Mouse (Mus musculus): ENCODE results near the gene Casc3. TPM values are rescaled to one million over a fixed set of nuclear protein-coding genes. Genes with fewer than 3 reads are reported as not detected.

The Casc3 gene
- polyA plus RNA-seq, 1 experiment from 2014 or later = 34.5 TPM

GRCm38 (mm10) chr11:98776052-98776764, 28.5 kb upstream of the Casc3 start:
- peak overlapping the region; percentile 39 for H3K9ac ChIP-seq (ENCODE audit: low read length)
- H3K27me3 ChIP-seq (replicated peaks; ENCODE audit: control insufficient read depth, insufficient read depth, low read length) = no peaks in the 10 kb centered on the region
- peak overlapping the region; percentile 84 for H3K4me2 ChIP-seq (ENCODE audit: low read length)
- ATAC-seq (replicated peaks; ENCODE audit: low FRiP score, low TSS enrichment, low read depth) (no peak), DNase-seq (ENCODE audit: low spot score) (no peak)
- no peaks in the 10 kb centered on the region for H3K36me3 ChIP-seq (ENCODE audit: control insufficient read depth, insufficient read depth, low read length)
- peaks cover 50% of the 10 kb centered on the region for H3K4me1 ChIP-seq (replicated peaks; ENCODE audit: control insufficient read depth, insufficient read depth, low read length)
- H3K4me3 ChIP-seq (ENCODE audit: low read depth, low read length) = peak overlapping the region; percentile 35
- no peaks in the 10 kb centered on the region for H3K9me3 ChIP-seq (ENCODE audit: control insufficient read depth, low read length)
- WGBS = 35% methylated on average over 12 of the region's 12 CpGs
- peak overlapping the region; percentile 93 for H3K27ac ChIP-seq (ENCODE audit: low read depth)

DNA sequence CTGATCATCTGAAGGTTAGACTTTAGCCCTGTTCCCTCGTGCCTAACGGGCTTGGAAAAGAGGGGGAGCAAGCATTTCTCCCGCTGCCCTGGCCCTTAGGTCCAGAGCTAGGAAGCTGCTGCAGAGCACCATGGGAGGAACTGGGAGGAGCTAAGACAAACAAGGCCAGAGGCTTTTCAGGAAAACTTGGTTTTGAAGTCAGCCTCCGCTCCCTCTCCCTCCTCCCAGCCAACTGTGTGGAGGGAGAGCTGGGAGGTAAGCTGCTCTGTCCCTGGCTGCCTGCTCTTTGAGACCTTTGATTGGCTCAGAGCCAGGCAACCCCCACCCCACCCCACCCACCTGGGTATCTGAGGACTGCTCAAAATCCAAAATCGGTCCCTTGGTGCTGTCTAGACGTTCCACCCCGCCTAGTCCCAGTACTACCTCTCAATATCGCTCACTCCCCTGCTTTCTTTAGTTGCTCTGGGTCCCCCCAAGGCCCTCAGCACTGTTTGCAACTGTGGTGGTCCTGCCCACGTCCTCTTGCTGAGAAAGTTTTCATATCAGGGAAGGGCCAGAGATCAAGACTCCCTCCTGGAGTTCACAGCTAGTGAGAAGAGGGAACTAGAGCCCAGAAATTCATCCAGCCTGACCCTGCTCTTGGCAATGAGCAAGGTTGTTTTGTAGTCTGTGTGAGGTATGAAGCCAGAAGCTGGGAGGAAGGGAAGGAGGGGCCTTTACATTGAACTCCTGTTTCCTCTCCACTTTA, 27.7 kb upstream of the Casc3 start:
- ATAC-seq (replicated peaks; ENCODE audit: low FRiP score, low TSS enrichment, low read depth) = no peak
- Histone ChIP-seq H3K27ac (ENCODE audit: low read depth) (peak overlapping the region; percentile 93), H3K36me3 (ENCODE audit: control insufficient read depth, insufficient read depth, low read length) (no peaks in the 10 kb centered on the region), H3K27me3 (replicated peaks; ENCODE audit: control insufficient read depth, insufficient read depth, low read length) (no peaks in the 10 kb centered on the region), H3K4me2 (ENCODE audit: low read length) (peak overlapping the region; percentile 84), H3K4me1 (replicated peaks; ENCODE audit: control insufficient read depth, insufficient read depth, low read length) (peaks cover 58% of the 10 kb centered on the region), H3K9ac (ENCODE audit: low read length) (peak overlapping the region; percentile 37), H3K4me3 (ENCODE audit: low read depth, low read length) (no peak overlapping the region; the same call in 1 of the 2 replicates), H3K9me3 (ENCODE audit: control insufficient read depth, low read length) (no peaks in the 10 kb centered on the region)
- no peak for DNase-seq (ENCODE audit: low spot score)
- 8% methylated on average over 9 of the region's 9 CpGs for WGBS

- no peak overlapping the region for H3K4me3 ChIP-seq (ENCODE audit: low read depth, low read length)
- no peaks in the 10 kb centered on the region for H3K9me3 ChIP-seq (ENCODE audit: control insufficient read depth, low read length)
- DNase-seq (ENCODE audit: low spot score) (no peak), ATAC-seq (replicated peaks; ENCODE audit: low FRiP score, low TSS enrichment, low read depth) (no peak)
- H3K27me3 ChIP-seq (replicated peaks; ENCODE audit: control insufficient read depth, insufficient read depth, low read length) = no peaks in the 10 kb centered on the region
- no peak overlapping the region for H3K9ac ChIP-seq (ENCODE audit: low read length)
- H3K36me3 ChIP-seq (ENCODE audit: control insufficient read depth, insufficient read depth, low read length) = no peaks in the 10 kb centered on the region
- H3K4me2 ChIP-seq (ENCODE audit: low read length) = no peak overlapping the region
- H3K27ac ChIP-seq (ENCODE audit: low read depth) = peak overlapping the region; percentile 93; the same call in 1 of the 2 replicates
- H3K4me1 ChIP-seq (replicated peaks; ENCODE audit: control insufficient read depth, insufficient read depth, low read length) = peaks cover 61% of the 10 kb centered on the region
Measured at GRCm38 (mm10) chr11:98777888-98778287, 26.8 kb upstream of the Casc3 start.

DNA sequence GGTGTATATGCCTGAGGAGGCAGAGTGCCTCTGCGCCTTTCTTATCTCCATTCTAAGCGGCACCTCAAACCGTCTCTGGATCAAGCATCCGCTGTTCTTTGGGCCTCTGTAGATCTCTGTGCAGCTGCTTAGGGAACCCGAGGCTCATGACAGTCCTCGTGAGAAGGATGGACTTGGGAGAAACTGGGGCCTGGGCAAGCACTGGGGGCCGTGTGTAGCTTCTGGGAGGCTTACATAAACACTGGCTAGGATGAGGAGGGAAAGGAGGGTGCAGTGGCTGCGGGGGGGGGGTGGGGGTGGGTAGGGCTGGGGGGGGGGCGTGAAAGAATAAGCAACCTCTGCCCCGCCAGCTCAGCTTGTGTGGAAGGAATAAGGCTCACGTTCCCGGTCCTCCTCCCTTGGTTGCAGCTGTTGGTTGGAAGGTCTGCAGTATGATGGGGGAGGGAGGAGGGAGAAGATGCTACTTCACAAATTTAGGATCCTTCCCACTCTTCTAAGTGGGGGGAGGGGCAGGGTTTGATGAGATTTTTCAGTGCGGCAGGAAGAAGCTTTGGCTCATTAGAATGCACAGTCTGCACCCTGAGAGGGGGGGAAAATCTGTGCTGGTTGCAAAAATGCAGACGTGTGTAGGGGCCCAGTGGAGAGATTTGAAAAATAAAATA, 22.7 kb upstream of the Casc3 start:
- H3K36me3 ChIP-seq (ENCODE audit: control insufficient read depth, insufficient read depth, low read length) = no peaks in the 10 kb centered on the region
- ATAC-seq (replicated peaks; ENCODE audit: low FRiP score, low TSS enrichment, low read depth) (no peak), DNase-seq (ENCODE audit: low spot score) (no peak)
- 19% methylated on average over 13 of the region's 14 CpGs for WGBS
- H3K27ac ChIP-seq (ENCODE audit: low read depth) = peak overlapping the region; percentile 95
- H3K27me3 ChIP-seq (replicated peaks; ENCODE audit: control insufficient read depth, insufficient read depth, low read length) = no peaks in the 10 kb centered on the region
- H3K9me3 ChIP-seq (ENCODE audit: control insufficient read depth, low read length) = no peaks in the 10 kb centered on the region
- no peak overlapping the region for H3K4me3 ChIP-seq (ENCODE audit: low read depth, low read length)
- peaks cover 63% of the 10 kb centered on the region for H3K4me1 ChIP-seq (replicated peaks; ENCODE audit: control insufficient read depth, insufficient read depth, low read length)
- 0 out of 2 replicates have a peak overlapping the region, but pooled peaks have one; percentile 10 for H3K9ac ChIP-seq (ENCODE audit: low read length)
- peak overlapping the region; percentile 49 for H3K4me2 ChIP-seq (ENCODE audit: low read length)

DNA sequence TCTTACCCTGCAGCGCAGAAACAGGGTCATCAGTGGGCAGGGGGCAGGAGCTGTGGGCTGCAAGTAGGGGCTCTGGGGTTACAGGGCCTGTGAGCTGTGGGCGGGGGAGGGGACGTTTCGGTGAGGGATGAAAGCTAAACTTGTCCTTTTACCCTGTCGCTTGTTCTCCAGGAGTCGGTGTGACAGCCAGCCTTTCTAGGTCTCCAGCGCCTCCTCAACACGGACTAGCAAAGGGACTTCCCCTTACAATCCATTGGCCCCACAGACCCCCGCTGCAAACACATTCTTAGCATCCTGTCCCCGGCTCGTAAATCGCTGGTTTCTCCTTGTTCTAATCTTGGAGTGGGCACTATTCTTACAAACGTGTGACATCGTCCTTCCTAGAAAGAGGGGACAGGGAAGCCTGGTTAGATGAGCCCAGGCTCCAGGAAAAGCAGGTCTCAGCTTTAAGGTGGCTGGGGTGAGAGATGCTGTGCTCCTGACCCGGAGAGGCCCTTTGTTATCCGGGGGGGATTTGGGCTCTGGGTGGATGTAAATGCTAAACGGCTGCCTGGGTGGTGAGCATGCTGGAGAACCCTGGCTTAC, 22.0 kb upstream of the Casc3 start:
- 7% methylated on average over 17 of the region's 17 CpGs for WGBS

GRCm38 (mm10) chr11:98783236-98783696, 21.4 kb upstream of the Casc3 start:
- H3K4me1 ChIP-seq (replicated peaks; ENCODE audit: control insufficient read depth, insufficient read depth, low read length) = peaks cover 57% of the 10 kb centered on the region
- 1% methylated on average over 20 of the region's 20 CpGs for WGBS

More for the DNA sequence above, 22.0 kb upstream of the Casc3 start:
- Histone ChIP-seq H3K9ac (ENCODE audit: low read length) (peak overlapping the region; percentile 48), H3K4me3 (ENCODE audit: low read depth, low read length) (no peak overlapping the region), H3K9me3 (ENCODE audit: control insufficient read depth, low read length) (no peaks in the 10 kb centered on the region), H3K27me3 (replicated peaks; ENCODE audit: control insufficient read depth, insufficient read depth, low read length) (no peaks in the 10 kb centered on the region), H3K4me1 (replicated peaks; ENCODE audit: control insufficient read depth, insufficient read depth, low read length) (peaks cover 61% of the 10 kb centered on the region), H3K4me2 (ENCODE audit: low read length) (peak overlapping the region; percentile 49), H3K27ac (ENCODE audit: low read depth) (peak overlapping the region; percentile 95), H3K36me3 (ENCODE audit: control insufficient read depth, insufficient read depth, low read length) (no peaks in the 10 kb centered on the region)
- DNase-seq (ENCODE audit: low spot score) (no peak), ATAC-seq (replicated peaks; ENCODE audit: low FRiP score, low TSS enrichment, low read depth) (no peak)

GRCm38 (mm10) chr11:98784139-98784538, 20.6 kb upstream of the Casc3 start:
- no peaks in the 10 kb centered on the region for H3K36me3 ChIP-seq (ENCODE audit: control insufficient read depth, insufficient read depth, low read length)
- H3K27ac ChIP-seq (ENCODE audit: low read depth) = 0 out of 2 replicates have a peak overlapping the region, but pooled peaks have one; percentile 29
- DNase-seq (ENCODE audit: low spot score) = no peak
- H3K4me2 ChIP-seq (ENCODE audit: low read length) = no peak overlapping the region
- WGBS = 69% methylated on average over 4 of the region's 4 CpGs
- no peaks in the 10 kb centered on the region for H3K27me3 ChIP-seq (replicated peaks; ENCODE audit: control insufficient read depth, insufficient read depth, low read length)
- ATAC-seq (replicated peaks; ENCODE audit: low FRiP score, low TSS enrichment, low read depth) = no peak
- H3K9ac ChIP-seq (ENCODE audit: low read length) = no peak overlapping the region
- no peaks in the 10 kb centered on the region for H3K9me3 ChIP-seq (ENCODE audit: control insufficient read depth, low read length)
- H3K4me1 ChIP-seq (replicated peaks; ENCODE audit: control insufficient read depth, insufficient read depth, low read length) = peaks cover 59% of the 10 kb centered on the region
- H3K4me3 ChIP-seq (ENCODE audit: low read depth, low read length) = no peak overlapping the region

More at GRCm38 (mm10) chr11:98783236-98783696, 21.4 kb upstream of the Casc3 start:
- Histone ChIP-seq H3K4me2 (ENCODE audit: low read length) (peak overlapping the region; percentile 49), H3K9me3 (ENCODE audit: control insufficient read depth, low read length) (no peaks in the 10 kb centered on the region), H3K4me3 (ENCODE audit: low read depth, low read length) (no peak overlapping the region), H3K27ac (ENCODE audit: low read depth) (peak overlapping the region; percentile 95), H3K27me3 (replicated peaks; ENCODE audit: control insufficient read depth, insufficient read depth, low read length) (no peaks in the 10 kb centered on the region), H3K36me3 (ENCODE audit: control insufficient read depth, insufficient read depth, low read length) (no peaks in the 10 kb centered on the region), H3K9ac (ENCODE audit: low read length) (peak overlapping the region; percentile 48)
- DNase-seq (ENCODE audit: low spot score) (peak; percentile 89), ATAC-seq (replicated peaks; ENCODE audit: low FRiP score, low TSS enrichment, low read depth) (peak; percentile 56; the same call in 1 of the 2 replicates)

- Histone ChIP-seq H3K27me3 (replicated peaks; ENCODE audit: control insufficient read depth, insufficient read depth, low read length) (no peaks in the 10 kb centered on the region), H3K9me3 (ENCODE audit: control insufficient read depth, low read length) (no peaks in the 10 kb centered on the region), H3K4me2 (ENCODE audit: low read length) (no peak overlapping the region), H3K36me3 (ENCODE audit: control insufficient read depth, insufficient read depth, low read length) (no peaks in the 10 kb centered on the region), H3K4me3 (ENCODE audit: low read depth, low read length) (no peak overlapping the region), H3K27ac (ENCODE audit: low read depth) (peak overlapping the region; percentile 91), H3K9ac (ENCODE audit: low read length) (no peak overlapping the region), H3K4me1 (replicated peaks; ENCODE audit: control insufficient read depth, insufficient read depth, low read length) (peaks cover 66% of the 10 kb centered on the region)
- DNase-seq (ENCODE audit: low spot score) (no peak), ATAC-seq (replicated peaks; ENCODE audit: low FRiP score, low TSS enrichment, low read depth) (no peak)
- WGBS = 65% methylated on average over 10 of the region's 10 CpGs
Measured at GRCm38 (mm10) chr11:98785214-98785613, 19.5 kb upstream of the Casc3 start.
